Mouse (Mus musculus): Measurements from ENCODE around the gene Inpp5f. TPM values are rescaled to one million over a fixed set of nuclear protein-coding genes. Genes with fewer than 3 reads are reported as not detected.

Gene Inpp5f
- total and polyA plus RNA-seq, 3 experiments, result 9.5 to 14.3 TPM; not detected in 1

GRCm38 (mm10) chr7:128744684-128745485 lies 133.8 kb downstream of the Inpp5f start, which contains the start of gene Sec23ip (continued):
- TF ChIP-seq MEF2A (IDR thresholded peaks at IDR 0.05; ENCODE audit: extremely low read depth, insufficient replicate concordance, low read depth, low read length, poor library complexity, severe bottlenecking) (no peak), MXI1 (IDR thresholded peaks at IDR 0.05; ENCODE audit: low read depth, low read length) (peak; percentile 78), JUND (IDR thresholded peaks at IDR 0.05; ENCODE audit: low read depth, low read length) (no peak), RCOR1 (IDR thresholded peaks at IDR 0.05; ENCODE audit: low read depth, low read length) (peak; percentile 93), MAX (IDR thresholded peaks at IDR 0.05; ENCODE audit: low read length) (peak; percentile 95), SIN3A (IDR thresholded peaks at IDR 0.05; ENCODE audit: low read length) (peak; percentile 97)

Other genes starting within 250 kb of the Inpp5f start
- gene Rgs10, start 192.6 kb upstream of the Inpp5f start, total RNA-seq (2012; rRNA removed), result 44.6 and 44.7 TPM in 2 replicates
- gene Rgs10, start 192.6 kb upstream of the Inpp5f start, polyA plus RNA-seq (2012; ENCODE audit: insufficient read depth in 1 of 2, insufficient read length in 2 of 2, low read depth in 1 of 2, low replicate concordance in 2 of 2, missing spikeins in 1 of 2), result 10 to 100 TPM in 1 of 2 experiments, not detected in 1; 42.3 TPM
- 42.7 and 54.3 TPM in 2 replicates for gene Tial1, start 149.6 kb upstream of the Inpp5f start, total RNA-seq (2012; rRNA removed)
- gene Tial1, start 149.6 kb upstream of the Inpp5f start, polyA plus RNA-seq (2012; ENCODE audit: insufficient read depth in 1 of 2, insufficient read length in 2 of 2, low read depth in 1 of 2, low replicate concordance in 2 of 2, missing spikeins in 1 of 2), result 100 to 1,000 TPM in 1 of 2 experiments, not detected in 1; 126 TPM
- gene Bag3, start 87.7 kb upstream of the Inpp5f start, total RNA-seq (2012; rRNA removed), result 5.1 and 5.8 TPM in 2 replicates
- 10 to 100 TPM in 1 of 2 experiments, not detected in 1; 13.4 TPM for gene Bag3, start 87.7 kb upstream of the Inpp5f start, polyA plus RNA-seq (2012; ENCODE audit: insufficient read depth in 1 of 2, insufficient read length in 2 of 2, low read depth in 1 of 2, low replicate concordance in 2 of 2, missing spikeins in 1 of 2)
- gene Mcmbp, start 129.2 kb downstream of the Inpp5f start, total RNA-seq (2012; rRNA removed), result 44.6 and 49.3 TPM in 2 replicates
- gene Mcmbp, start 129.2 kb downstream of the Inpp5f start, polyA plus RNA-seq (2012; ENCODE audit: insufficient read depth in 1 of 2, insufficient read length in 2 of 2, low read depth in 1 of 2, low replicate concordance in 2 of 2, missing spikeins in 1 of 2), result 10 to 100 TPM in 1 of 2 experiments, not detected in 1; 91.1 TPM
- 20.7 and 21.2 TPM in 2 replicates for gene Sec23ip, start 133.6 kb downstream of the Inpp5f start, total RNA-seq (2012; rRNA removed)
- gene Sec23ip, start 133.6 kb downstream of the Inpp5f start, polyA plus RNA-seq (2012; ENCODE audit: insufficient read depth in 1 of 2, insufficient read length in 2 of 2, low read depth in 1 of 2, low replicate concordance in 2 of 2, missing spikeins in 1 of 2), result 10 to 100 TPM in 1 of 2 experiments, not detected in 1; 43.7 TPM